ENCODE assay signal across 16 mouse cellular contexts in the genomic region with DNA sequence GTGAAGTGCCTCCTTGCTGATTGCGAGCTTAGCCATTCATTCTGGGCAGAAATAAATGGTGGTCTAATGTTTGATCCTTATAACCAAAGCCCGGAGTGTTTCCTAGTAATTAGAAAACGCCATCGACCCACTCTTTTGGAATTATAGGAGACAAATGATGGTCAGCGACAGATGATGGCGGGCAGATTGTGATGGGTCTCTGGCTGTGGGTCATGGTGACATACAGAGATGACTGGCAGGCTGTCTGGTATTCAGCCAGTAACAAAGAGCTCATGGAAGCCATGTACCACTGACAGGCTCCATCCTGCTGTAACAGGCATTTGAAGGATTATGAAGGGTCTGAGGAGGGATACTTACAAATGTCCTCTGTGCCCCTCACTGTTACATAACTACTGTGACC.
DNase-seq lines count a peak whose midpoint lies in the region; ATAC-seq and TF ChIP-seq lines count a peak whose summit lies in the region.
"Had no signal": no experiment of that assay in that cellular context is flagged by ENCODE, and none has a peak within 500 bp of the region (broad histone marks: within the 10 kb centered on the region; RNA-seq: fewer than 3 reads in every experiment).

No protein-coding gene starts in this region.

- ATAC-seq in forebrain, embryonic 16.5 days, result no peak
- no peak for ATAC-seq in midbrain, postnatal 0 days (ENCODE audit: low FRiP score)
- ATAC-seq: Patski had no signal

- TF ChIP-seq CTCF in midbrain, postnatal 0 days (IDR thresholded peaks at IDR 0.05), result no peak

- intact Hi-C loops in left cerebral cortex, postnatal 4 days (cut with DNase I), result no loop called here
- intact Hi-C loops in left cerebral cortex, postnatal 10 days (cut with DNase I), result no loop called here

- H3K36me3 ChIP-seq in forebrain, embryonic 16.5 days (ENCODE audit: control insufficient read depth, insufficient read depth), result no peaks in the 10 kb centered on the region
- H3K36me3 ChIP-seq in forebrain, embryonic 10.5 days (replicated peaks), result no peaks in the 10 kb centered on the region
- H3K36me3 ChIP-seq in midbrain, postnatal 0 days (ENCODE audit: insufficient read depth, low read length), result peaks cover 34% of the 10 kb centered on the region
- H3K36me3 ChIP-seq: heart, embryonic 15.5 days; limb, embryonic 13.5 days; liver, embryonic 15.5 days had no signal

- H3K9ac ChIP-seq in forebrain, embryonic 16.5 days (replicated peaks; ENCODE audit: low read depth, low read length), result no peak overlapping the region
- no peak overlapping the region for H3K9ac ChIP-seq in midbrain, postnatal 0 days (replicated peaks; ENCODE audit: low read length, poor library complexity, severe bottlenecking)
- H3K9ac ChIP-seq: heart, embryonic 15.5 days; limb, embryonic 13.5 days; liver, embryonic 15.5 days had no signal

- H3K27ac ChIP-seq in forebrain, embryonic 16.5 days (ENCODE audit: low read length), result peak overlapping the region; percentile 55
- H3K27ac ChIP-seq in forebrain, embryonic 10.5 days, result no peak overlapping the region
- no peak overlapping the region for H3K27ac ChIP-seq in midbrain, postnatal 0 days (ENCODE audit: low read depth, low read length)
- H3K27ac ChIP-seq: heart, embryonic 15.5 days; limb, embryonic 13.5 days; liver, embryonic 15.5 days had no signal

- H3K27me3 ChIP-seq in forebrain, embryonic 16.5 days (replicated peaks; ENCODE audit: control insufficient read depth, insufficient read depth, low read length), result no peaks in the 10 kb centered on the region
- no peaks in the 10 kb centered on the region for H3K27me3 ChIP-seq in forebrain, embryonic 10.5 days (ENCODE audit: poor library complexity, severe bottlenecking)
- H3K27me3 ChIP-seq in midbrain, postnatal 0 days (ENCODE audit: insufficient read depth, low read length), result no peaks in the 10 kb centered on the region
- H3K27me3 ChIP-seq: heart, embryonic 15.5 days; limb, embryonic 13.5 days; liver, embryonic 15.5 days had no signal

- H3K4me1 ChIP-seq in forebrain, embryonic 16.5 days (replicated peaks; ENCODE audit: control insufficient read depth, insufficient read depth, low read length), result peaks cover 41% of the 10 kb centered on the region
- peaks cover 7% of the 10 kb centered on the region; the same call in 1 of the 2 replicates for H3K4me1 ChIP-seq in forebrain, embryonic 10.5 days
- 0 out of 2 replicates have a peak, but pooled peaks cover 2% of the 10 kb centered on the region for H3K4me1 ChIP-seq in midbrain, postnatal 0 days (ENCODE audit: insufficient read depth, low read length)
- H3K4me1 ChIP-seq: heart, embryonic 15.5 days; liver, embryonic 15.5 days had no signal

- H3K4me2 ChIP-seq in forebrain, embryonic 16.5 days (ENCODE audit: low read length), result no peak overlapping the region
- no peak overlapping the region for H3K4me2 ChIP-seq in midbrain, postnatal 0 days (ENCODE audit: low read depth, low read length, poor library complexity, severe bottlenecking)
- H3K4me2 ChIP-seq: heart, embryonic 15.5 days; limb, embryonic 13.5 days; liver, embryonic 15.5 days had no signal

- WGBS in forebrain, embryonic 16.5 days, result 61% methylated on average over 6 of the region's 6 CpGs
- WGBS in forebrain, embryonic 10.5 days, result 96% methylated on average over 6 of the region's 6 CpGs
- WGBS in midbrain, postnatal 0 days, result 84% methylated on average over 6 of the region's 6 CpGs

- no peaks in the 10 kb centered on the region for H3K9me3 ChIP-seq in forebrain, embryonic 16.5 days (ENCODE audit: control insufficient read depth, low read length)
- H3K9me3 ChIP-seq in forebrain, embryonic 10.5 days, result no peaks in the 10 kb centered on the region
- H3K9me3 ChIP-seq in midbrain, postnatal 0 days (ENCODE audit: low read length), result no peaks in the 10 kb centered on the region
- H3K9me3 ChIP-seq: heart, embryonic 15.5 days; limb, embryonic 13.5 days; liver, embryonic 15.5 days had no signal

- no peak for DNase-seq in forebrain, embryonic 10.5 days (ENCODE audit: extremely low spot score, low spot score)
- peak; percentile 36 for DNase-seq in left cerebral cortex, postnatal 4 days
- DNase-seq in left cerebral cortex, postnatal 10 days (ENCODE audit: extremely low spot score in 1 of 2, low spot score in 2 of 2), result no peak
- peak; percentile 46 for DNase-seq in cerebellum, adult 8-10 months
- DNase-seq in midbrain, postnatal 0 days (ENCODE audit: low spot score), result peak; percentile 43
- no peak for DNase-seq in lung, postnatal 36 days
- DNase-seq: adrenal gland, postnatal 36 days; B cell, adult 2 months; kidney, adult 9 months; spleen, adult 18-20 months; thymus, postnatal 14 days had no signal

- H3K4me3 ChIP-seq in forebrain, embryonic 16.5 days (replicated peaks; ENCODE audit: low read length), result no peak overlapping the region
- no peak overlapping the region for H3K4me3 ChIP-seq in forebrain, embryonic 10.5 days
- no peak overlapping the region for H3K4me3 ChIP-seq in midbrain, postnatal 0 days (ENCODE audit: low read depth, low read length)
- H3K4me3 ChIP-seq: heart, embryonic 15.5 days; limb, embryonic 13.5 days; liver, embryonic 15.5 days had no signal

Comparison
In these comparisons a context has a peak if more than half of its experiments do, and no peak if none do; other contexts are left out.
1. DNase-seq: peak in left cerebral cortex, postnatal 4 days (single experiment), cerebellum, adult 8-10 months (single experiment) and midbrain, postnatal 0 days (single experiment); none in forebrain, embryonic 10.5 days (single experiment), left cerebral cortex, postnatal 10 days (0 of 2) and lung, postnatal 36 days (single experiment).